Mouse (Mus musculus) inflammation-experienced regulatory T-cells, adult 6 months (primary cell): ENCODE data around the gene Cab39. TPM values are rescaled to one million over a fixed set of nuclear protein-coding genes. Genes with fewer than 3 reads are reported as not detected.
A peak's percentile ranks its signal among the peaks of the same experiment; 100 is the strongest.

ENCODE experiments used
- ATAC-seq: one replicate; pipeline ENCODE4 v1.8.0; 2017
- polyA plus RNA-seq, 3 experiments: library from polyadenylated mRNA; unstranded; fragments of 100-300 nt; shearing (Covaris generic); gene quantifications; one replicate each; pipeline ENCODE4 v1.2.1; 2017

The Cab39 gene
- polyA plus RNA-seq, 3 experiments from 2014 or later: 43.1 to 57.3 (median 50.7) TPM

GRCm38 (mm10) chr1:85850851-85851250 lies 57.6 kb downstream of the Cab39 start:
- ATAC-seq: no peak

- peak; percentile 84 for ATAC-seq
Measured at GRCm38 (mm10) chr1:85852996-85853689, 59.9 kb downstream of the Cab39 start.

GRCm38 (mm10) chr1:85853865-85854264 lies 60.6 kb downstream of the Cab39 start:
- ATAC-seq: no peak

GRCm38 (mm10) chr1:85854475-85854874 lies 61.2 kb downstream of the Cab39 start:
- ATAC-seq: no peak

- ATAC-seq: no peak
Measured at GRCm38 (mm10) chr1:85856266-85856665, 63.0 kb downstream of the Cab39 start.

- ATAC-seq: no peak
Measured at GRCm38 (mm10) chr1:85857261-85857754, 64.1 kb downstream of the Cab39 start.

GRCm38 (mm10) chr1:85864383-85864782 lies 71.1 kb downstream of the Cab39 start:
- ATAC-seq: no peak

- ATAC-seq: no peak
Measured at GRCm38 (mm10) chr1:85870001-85870400, 76.8 kb downstream of the Cab39 start.

- no peak for ATAC-seq
Measured at GRCm38 (mm10) chr1:85870546-85870945, 77.3 kb downstream of the Cab39 start.

GRCm38 (mm10) chr1:85882003-85882402 lies 88.8 kb downstream of the Cab39 start:
- no peak for ATAC-seq

GRCm38 (mm10) chr1:85887221-85887620 lies 94.0 kb downstream of the Cab39 start:
- ATAC-seq: no peak

- peak; percentile 60 for ATAC-seq
Measured at GRCm38 (mm10) chr1:85894231-85894747, 101.0 kb downstream of the Cab39 start, which contains the start of gene Itm2c. Itm2c (plus strand) TSS chr1:85894281.

- no peak for ATAC-seq
Measured at GRCm38 (mm10) chr1:85894748-85895360, 101.6 kb downstream of the Cab39 start.

GRCm38 (mm10) chr1:85895391-85895837 lies 102.2 kb downstream of the Cab39 start:
- ATAC-seq: peak; percentile 68

- ATAC-seq: no peak
Measured at GRCm38 (mm10) chr1:85896110-85896509, 102.9 kb downstream of the Cab39 start.

- peak; percentile 72 for ATAC-seq
Measured at GRCm38 (mm10) chr1:85896781-85897700, 103.8 kb downstream of the Cab39 start.

GRCm38 (mm10) chr1:85897901-85898760 lies 104.9 kb downstream of the Cab39 start:
- no peak for ATAC-seq

GRCm38 (mm10) chr1:85898761-85899387 lies 105.6 kb downstream of the Cab39 start:
- no peak for ATAC-seq

GRCm38 (mm10) chr1:85899388-85899761 lies 106.1 kb downstream of the Cab39 start:
- ATAC-seq: no peak

GRCm38 (mm10) chr1:85900521-85901333 lies 107.5 kb downstream of the Cab39 start:
- no peak for ATAC-seq
